Mouse (Mus musculus) forebrain, embryonic 11.5 days (tissue): ENCODE data around the gene Atxn1. TPM values are rescaled to one million over a fixed set of nuclear protein-coding genes. Genes with fewer than 3 reads are reported as not detected.

ENCODE experiments used
- ATAC-seq: fragments of 200-750 bp; cut with Nextera tagmentation; replicated peaks from 2 replicates; pipeline ENCODE4 v1.8.0; 2017; ENCODE audit warnings: moderate TSS enrichment; ENCODE audit not compliant: low FRiP score
- DNase-seq: peaks from one replicate; pipeline ENCODE4 v3.0.0-alpha.2; 2017; ENCODE audit warnings: low spot score
- H3K27ac ChIP-seq: fragments of 300-500 bp; sonication (generic); 2 replicates; pipeline ENCODE4 v1.5.1; 2014; ENCODE audit warnings: low read depth, low read length
- H3K27me3 ChIP-seq: fragments of 300-500 bp; sonication (generic); 2 replicates; pipeline ENCODE4 v1.6.1; 2014; ENCODE audit warnings: mild to moderate bottlenecking, low read length, mixed read lengths; ENCODE audit not compliant: control insufficient read depth, insufficient read depth
- H3K36me3 ChIP-seq: fragments of 300-500 bp; sonication (generic); 2 replicates; pipeline ENCODE4 v1.6.1; 2014; ENCODE audit warnings: mild to moderate bottlenecking, low read length, moderate library complexity, mixed read lengths; ENCODE audit not compliant: control insufficient read depth, insufficient read depth
- H3K4me1 ChIP-seq: fragments of 300-500 bp; sonication (generic); replicated peaks from 2 replicates; pipeline ENCODE4 v1.6.1; 2014; ENCODE audit warnings: low read length, mixed read lengths; ENCODE audit not compliant: control insufficient read depth, insufficient read depth
- H3K4me2 ChIP-seq: fragments of 300-500 bp; sonication (generic); 2 replicates; pipeline ENCODE4 v1.6.1; 2014; ENCODE audit warnings: low read depth, mild to moderate bottlenecking, low read length, moderate library complexity, mixed read lengths; ENCODE audit not compliant: severe bottlenecking
- H3K4me3 ChIP-seq: fragments of 300-500 bp; sonication (generic); 2 replicates; pipeline ENCODE4 v1.5.1; 2014; ENCODE audit warnings: low read depth, low read length
- H3K9ac ChIP-seq: fragments of 300-500 bp; sonication (generic); 2 replicates; pipeline ENCODE4 v1.6.1; 2014; ENCODE audit warnings: low read length
- H3K9me3 ChIP-seq: fragments of 300-500 bp; sonication (generic); 2 replicates; pipeline ENCODE4 v1.6.1; 2016; ENCODE audit warnings: low read length, mixed read lengths; ENCODE audit not compliant: control insufficient read depth
- WGBS: fragments of 180-500 bp; shearing (Covaris S2); extraction: QIAGEN DNeasy Blood & Tissue Kit; methylation state at CpG from one replicate; pipeline ENCODE4 v1.1.7; 2014; 5-methylcytosine and 5-hydroxymethylcytosine counted together
- polyA plus RNA-seq: library from polyadenylated mRNA; unstranded; fragments of >200 nt; fragmentation: Nextera tagmentation; extraction: Ambion mirVana; gene quantifications from 2 replicates; pipeline ENCODE4 v1.2.1, GENCODE M21; 2014

Atxn1 gene
- polyA plus RNA-seq, 1 experiment from 2014 or later = 3.3 TPM

- H3K4me1 ChIP-seq = no peaks in the 10 kb centered on the region
- DNase-seq = no peak
- 75% methylated on average over 9 of the region's 9 CpGs for WGBS
- H3K27me3 ChIP-seq = no peaks in the 10 kb centered on the region
- no peak overlapping the region for H3K4me2 ChIP-seq
- no peak overlapping the region for H3K4me3 ChIP-seq
- ATAC-seq = no peak
- H3K9me3 ChIP-seq = no peaks in the 10 kb centered on the region
- H3K9ac ChIP-seq = no peak overlapping the region
- H3K36me3 ChIP-seq = no peaks in the 10 kb centered on the region
- H3K27ac ChIP-seq = no peak overlapping the region
Observed at GRCm38 (mm10) chr13:45888953-45889749, 75.7 kb downstream of the Atxn1 start.

- ATAC-seq (no peak), DNase-seq (no peak)
- Histone ChIP-seq H3K4me1 (no peaks in the 10 kb centered on the region), H3K36me3 (no peaks in the 10 kb centered on the region), H3K4me3 (no peak overlapping the region), H3K9ac (no peak overlapping the region), H3K4me2 (no peak overlapping the region), H3K27me3 (no peaks in the 10 kb centered on the region), H3K27ac (no peak overlapping the region), H3K9me3 (no peaks in the 10 kb centered on the region)
- 90% methylated on average over 7 of the region's 7 CpGs for WGBS
Observed at GRCm38 (mm10) chr13:45884878-45885277, 79.9 kb downstream of the Atxn1 start.

GRCm38 (mm10) chr13:45883791-45884238, 81.0 kb downstream of the Atxn1 start:
- no peaks in the 10 kb centered on the region for H3K4me1 ChIP-seq
- ATAC-seq (no peak), DNase-seq (no peak)
- H3K4me2 ChIP-seq = no peak overlapping the region
- 89% methylated on average over 10 of the region's 10 CpGs for WGBS
- no peaks in the 10 kb centered on the region for H3K9me3 ChIP-seq
- no peaks in the 10 kb centered on the region for H3K27me3 ChIP-seq
- no peak overlapping the region for H3K27ac ChIP-seq
- H3K4me3 ChIP-seq = no peak overlapping the region
- H3K36me3 ChIP-seq = no peaks in the 10 kb centered on the region
- H3K9ac ChIP-seq = no peak overlapping the region

GRCm38 (mm10) chr13:45882976-45883440, 81.8 kb downstream of the Atxn1 start:
- no peaks in the 10 kb centered on the region for H3K27me3 ChIP-seq
- no peaks in the 10 kb centered on the region for H3K4me1 ChIP-seq
- H3K27ac ChIP-seq = no peak overlapping the region
- DNase-seq = no peak
- H3K4me2 ChIP-seq = no peak overlapping the region
- no peaks in the 10 kb centered on the region for H3K9me3 ChIP-seq
- 50% methylated on average over 3 of the region's 3 CpGs for WGBS
- no peaks in the 10 kb centered on the region for H3K36me3 ChIP-seq
- no peak overlapping the region for H3K4me3 ChIP-seq
- ATAC-seq = no peak
- no peak overlapping the region for H3K9ac ChIP-seq

GRCm38 (mm10) chr13:45880543-45880845, 84.3 kb downstream of the Atxn1 start:
- no peak overlapping the region for H3K4me3 ChIP-seq
- H3K9me3 ChIP-seq = no peaks in the 10 kb centered on the region
- H3K4me1 ChIP-seq = no peaks in the 10 kb centered on the region
- no peak overlapping the region for H3K9ac ChIP-seq
- H3K36me3 ChIP-seq = no peaks in the 10 kb centered on the region
- no peak overlapping the region for H3K4me2 ChIP-seq
- 84% methylated on average over 5 of the region's 5 CpGs for WGBS
- no peak for DNase-seq
- no peak overlapping the region for H3K27ac ChIP-seq
- no peak for ATAC-seq
- H3K27me3 ChIP-seq = no peaks in the 10 kb centered on the region

GRCm38 (mm10) chr13:45879746-45880542, 84.9 kb downstream of the Atxn1 start:
- no peaks in the 10 kb centered on the region for H3K4me1 ChIP-seq
- no peak overlapping the region for H3K9ac ChIP-seq
- H3K36me3 ChIP-seq = no peaks in the 10 kb centered on the region
- 72% methylated on average over 14 of the region's 14 CpGs for WGBS
- no peak overlapping the region for H3K4me3 ChIP-seq
- H3K27ac ChIP-seq = no peak overlapping the region
- no peak overlapping the region for H3K4me2 ChIP-seq
- H3K9me3 ChIP-seq = no peaks in the 10 kb centered on the region
- ATAC-seq (no peak), DNase-seq (no peak)
- H3K27me3 ChIP-seq = no peaks in the 10 kb centered on the region

- Histone ChIP-seq H3K4me1 (no peaks in the 10 kb centered on the region), H3K4me3 (no peak overlapping the region), H3K4me2 (no peak overlapping the region), H3K9me3 (no peaks in the 10 kb centered on the region), H3K27ac (no peak overlapping the region), H3K9ac (no peak overlapping the region), H3K36me3 (no peaks in the 10 kb centered on the region), H3K27me3 (no peaks in the 10 kb centered on the region)
- DNase-seq (no peak), ATAC-seq (no peak)
- WGBS = 83% methylated on average over 5 of the region's 5 CpGs
Observed at GRCm38 (mm10) chr13:45876939-45877338, 87.9 kb downstream of the Atxn1 start.

GRCm38 (mm10) chr13:45876368-45876760, 88.4 kb downstream of the Atxn1 start:
- H3K4me3 ChIP-seq = no peak overlapping the region
- ATAC-seq (no peak), DNase-seq (no peak)
- H3K9ac ChIP-seq = no peak overlapping the region
- H3K4me1 ChIP-seq = no peaks in the 10 kb centered on the region
- H3K4me2 ChIP-seq = no peak overlapping the region
- no peaks in the 10 kb centered on the region for H3K9me3 ChIP-seq
- H3K27ac ChIP-seq = no peak overlapping the region
- no peaks in the 10 kb centered on the region for H3K36me3 ChIP-seq
- no peaks in the 10 kb centered on the region for H3K27me3 ChIP-seq
- 98% methylated on average over 2 of the region's 2 CpGs for WGBS
